Mouse (Mus musculus) heart, adult 2 months (tissue): ENCODE measurements around the gene Strip1.

ENCODE experiments used
- CTCF ChIP-seq: fragments of 200-600 bp; IDR thresholded peaks from 2 replicates; pipeline ENCODE4 v1.8.1; 2022; ENCODE audit warnings: antibody characterized with exemption, mild to moderate bottlenecking, moderate library complexity
- EP300 ChIP-seq: fragments of 200-500 bp; IDR thresholded peaks from 2 replicates; pipeline ENCODE4 v1.6.1; 2011; ENCODE audit warnings: low read depth, low read length, control low read depth; ENCODE audit not compliant: insufficient read depth
- POLR2A ChIP-seq: fragments of 200-500 bp; IDR thresholded peaks from 2 replicates; pipeline ENCODE4 v1.6.1; 2011; ENCODE audit warnings: mild to moderate bottlenecking, low read depth, low read length, control low read depth; ENCODE audit not compliant: insufficient read depth

GRCm38 (mm10) chr3:107633906-107634305, 2.4 kb upstream of the Strip1 start:
- TF ChIP-seq CTCF = no peak
- no peak for TF ChIP-seq POLR2A
- TF ChIP-seq EP300 = no peak
